Mouse (Mus musculus): Measurements from ENCODE around the gene Hfe2.

DNA sequence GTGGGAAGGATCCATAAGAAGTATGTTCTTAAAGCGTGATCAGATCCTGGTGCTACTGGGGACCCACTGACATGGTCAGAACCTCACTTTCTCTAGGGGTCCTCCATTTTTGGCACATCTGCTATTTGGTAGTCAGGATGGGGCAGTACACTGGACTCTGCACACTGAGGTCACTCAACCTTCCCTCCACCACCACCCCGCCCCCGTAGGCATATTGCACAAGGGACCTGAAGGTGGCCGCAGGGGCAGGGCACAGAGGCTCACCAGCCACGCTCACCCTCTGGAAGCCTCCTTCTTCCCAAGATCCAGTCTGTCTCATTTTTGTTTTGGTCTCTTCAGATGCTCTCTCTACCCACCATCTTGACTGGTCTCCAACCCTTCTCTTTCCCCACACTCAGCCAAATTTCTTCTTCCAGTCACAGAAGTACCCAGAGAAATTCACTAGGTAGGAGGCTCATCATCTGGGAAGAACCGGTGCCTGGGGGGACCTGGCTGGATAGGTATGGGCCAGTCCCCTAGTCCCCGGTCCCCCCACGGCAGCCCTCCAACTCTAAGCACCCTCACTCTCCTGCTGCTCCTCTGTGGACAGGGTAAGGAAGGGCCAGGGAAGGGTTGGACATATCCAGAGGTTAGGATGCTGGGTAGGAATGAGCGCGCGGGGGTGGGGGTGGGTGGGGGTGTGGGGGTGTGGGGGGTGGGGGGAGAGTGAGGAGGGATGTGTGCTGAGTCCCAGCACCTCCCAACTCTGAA lies 1.2 kb downstream of the Hfe2 start:
- TF ChIP-seq POLR2A (IDR thresholded peaks at IDR 0.05; ENCODE audit: low read depth, low read length) (no peak), CTCF (IDR thresholded peaks at IDR 0.05; ENCODE audit: extremely low read depth, insufficient read depth, insufficient read length, insufficient replicate concordance) (no peak)

Measured in spleen, adult 2 months (tissue).